Mouse (Mus musculus) erythroblast, embryonic 14.5 days (primary cell): ENCODE measurements around the gene Gm10300.

Source experiments
- GATA1 ChIP-seq: IDR thresholded peaks from 2 replicates; pipeline ENCODE4 v1.6.1; 2012; ENCODE audit warnings: low read length, inconsistent platforms, mixed read lengths
- TAL1 ChIP-seq: IDR thresholded peaks from 3 replicates; pipeline ENCODE4 v1.6.1; 2012; ENCODE audit warnings: low read length, inconsistent platforms, mixed read lengths

DNA sequence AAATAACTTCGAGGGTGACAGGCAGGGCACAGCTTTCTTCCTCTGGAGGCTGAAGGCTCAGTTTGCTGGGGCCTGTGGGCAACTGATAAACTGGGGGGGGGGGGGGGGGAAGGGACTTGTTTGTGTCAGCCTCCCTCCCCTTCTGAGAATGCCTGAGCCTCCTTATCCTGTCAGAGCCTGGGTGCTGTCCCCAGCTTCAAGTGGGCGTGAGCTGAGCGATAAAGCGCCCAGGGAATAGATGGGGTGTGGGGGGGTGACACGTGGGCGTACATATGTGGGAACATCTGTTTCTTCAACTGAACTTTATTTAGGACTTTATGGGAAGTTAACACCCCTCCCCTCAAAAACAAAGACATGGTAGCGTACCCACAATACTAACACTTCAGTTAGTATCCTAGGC is 2.9 kb downstream of the Gm10300 start:
- TF ChIP-seq GATA1 (peak; percentile 85), TAL1 (peak; percentile 76)
